Mouse (Mus musculus) E14TG2a.4 (cell line): ENCODE results near the gene Tmem170b.

Experiments used
- CTCF ChIP-seq: conservative IDR thresholded peaks from 2 replicates; pipeline ENCODE4 v1.5.1; 2014; ENCODE audit warnings: low read length
- NANOG ChIP-seq: IDR thresholded peaks from 2 replicates; pipeline ENCODE4 v1.6.1; 2014; ENCODE audit warnings: borderline replicate concordance, low read length, mixed read lengths
- POU5F1 ChIP-seq: IDR thresholded peaks from 2 replicates; pipeline ENCODE4 v1.6.1; 2014; ENCODE audit warnings: low read length, borderline replicate concordance

DNA sequence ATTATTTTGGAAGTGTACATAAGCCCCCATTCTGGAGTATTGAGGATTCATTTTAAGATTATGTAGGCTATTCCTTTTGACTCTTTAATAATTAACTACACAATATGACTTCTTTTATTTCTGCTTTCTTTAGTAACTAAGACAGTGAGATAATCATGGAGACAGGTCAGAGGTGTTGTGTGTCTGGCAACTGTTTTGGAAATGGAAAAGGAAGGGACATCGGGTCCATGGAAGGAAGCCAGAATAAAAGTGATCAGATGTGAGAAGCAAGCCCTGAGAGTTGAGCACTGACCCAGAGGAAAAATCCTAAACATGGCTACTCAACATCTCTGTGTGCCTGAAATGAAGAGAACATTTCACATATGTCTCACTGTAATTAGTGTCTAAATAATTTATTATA lies 5.3 kb downstream of the Tmem170b start:
- TF ChIP-seq CTCF: no peak
- no peak for TF ChIP-seq POU5F1
- no peak for TF ChIP-seq NANOG
